Mouse (Mus musculus) activated CD4-positive, CD25-positive, alpha-beta regulatory T cell, adult 4 months (primary cell): ENCODE data around the gene Mfap4. TPM values are rescaled to one million over a fixed set of nuclear protein-coding genes. Genes with fewer than 3 reads are reported as not detected.

Experiments used
- ATAC-seq: one replicate; pipeline ENCODE4 v1.8.0; 2017
- polyA plus RNA-seq, 2 experiments: library from polyadenylated mRNA; unstranded; fragments of 100-300 nt; shearing (Covaris generic); gene quantifications; one replicate each; pipeline ENCODE4 v1.2.1; 2017

Mfap4 gene
- polyA plus RNA-seq, 2 experiments from 2014 or later = not detected

DNA sequence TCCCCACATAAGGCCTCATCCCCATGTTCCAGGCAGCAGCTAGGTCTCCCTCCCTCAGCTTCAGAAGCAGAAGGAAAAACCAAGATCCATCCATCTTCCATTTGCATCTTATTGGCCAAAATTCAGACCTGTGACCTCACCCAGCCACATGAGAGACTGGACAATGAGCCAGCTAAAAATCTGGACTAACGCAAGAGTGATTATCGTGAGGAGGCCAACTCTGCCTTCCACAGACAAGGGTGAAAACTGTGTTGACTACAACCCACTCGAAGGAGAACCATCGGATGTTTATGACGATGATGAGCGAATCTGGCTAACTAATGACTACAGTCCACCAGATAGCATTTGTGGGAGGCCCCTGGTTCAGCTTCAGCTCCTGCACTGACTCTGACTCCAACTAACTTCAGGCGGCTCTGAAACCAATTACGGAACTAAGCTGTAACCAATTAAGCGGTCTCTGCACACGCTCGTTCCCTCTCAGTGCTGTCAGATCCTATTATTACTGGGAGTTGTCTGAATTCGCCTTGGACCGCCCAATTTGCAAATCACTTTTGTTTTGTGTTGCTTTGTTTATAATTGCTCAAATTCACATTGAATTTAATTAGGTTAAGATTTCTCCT lies 1.9 kb upstream of the Mfap4 start:
- ATAC-seq = no peak

- ATAC-seq = no peak
These were observed 997 bp upstream of the Mfap4 start for GRCm38 (mm10) chr11:61484256-61484612.

DNA sequence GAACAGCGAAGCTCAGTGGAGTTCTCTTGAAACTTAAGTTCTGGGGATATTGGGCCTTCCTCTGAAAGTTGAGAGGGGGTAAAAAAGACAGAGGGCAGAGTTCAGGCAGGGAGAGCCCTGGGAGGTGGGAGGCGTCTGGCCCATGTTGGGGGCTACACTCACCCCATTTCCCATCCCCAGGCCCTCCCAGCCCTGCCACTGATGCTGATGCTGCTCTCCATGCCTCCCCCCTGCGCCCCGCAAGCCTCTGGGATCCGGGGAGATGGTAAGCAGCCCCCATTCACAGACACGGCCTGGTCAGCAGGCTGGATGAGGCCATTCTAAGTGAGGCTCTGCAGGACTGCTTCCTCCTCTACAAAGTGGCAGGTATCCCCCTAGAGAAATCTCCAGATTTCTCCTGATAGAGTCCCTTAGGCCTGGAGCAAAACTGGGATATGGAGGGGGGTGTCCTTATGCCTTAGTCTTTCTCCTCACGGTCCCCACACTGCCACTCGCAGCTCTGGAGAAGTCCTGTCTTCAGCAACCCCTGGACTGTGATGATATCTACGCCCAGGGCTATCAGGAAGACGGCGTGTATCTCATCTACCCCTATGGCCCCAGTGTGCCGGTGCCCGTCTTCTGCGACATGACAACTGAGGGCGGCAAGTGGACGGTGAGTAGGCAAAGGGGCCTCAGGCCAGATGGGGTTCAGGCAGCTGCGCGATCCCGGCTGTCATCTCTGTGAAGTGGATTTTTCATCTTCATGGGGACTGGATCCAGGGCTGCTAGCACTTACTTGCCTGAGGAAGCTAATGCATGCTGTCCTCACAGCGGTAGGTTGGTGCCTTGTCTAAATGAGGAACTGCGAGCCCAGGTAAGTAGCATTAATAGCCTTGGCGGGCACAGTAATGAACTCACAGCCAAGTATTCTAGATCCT lies 568 bp downstream of the Mfap4 start:
- no peak for ATAC-seq

- no peak for ATAC-seq
These were observed 1.4 kb downstream of the Mfap4 start for GRCm38 (mm10) chr11:61486458-61487219.

- ATAC-seq = no peak
These were observed 2.2 kb downstream of the Mfap4 start for GRCm38 (mm10) chr11:61487401-61487800.

GRCm38 (mm10) chr11:61487936-61488335 lies 2.7 kb downstream of the Mfap4 start:
- ATAC-seq = no peak

- no peak for ATAC-seq
These were observed 3.9 kb downstream of the Mfap4 start for GRCm38 (mm10) chr11:61489085-61489484.

DNA sequence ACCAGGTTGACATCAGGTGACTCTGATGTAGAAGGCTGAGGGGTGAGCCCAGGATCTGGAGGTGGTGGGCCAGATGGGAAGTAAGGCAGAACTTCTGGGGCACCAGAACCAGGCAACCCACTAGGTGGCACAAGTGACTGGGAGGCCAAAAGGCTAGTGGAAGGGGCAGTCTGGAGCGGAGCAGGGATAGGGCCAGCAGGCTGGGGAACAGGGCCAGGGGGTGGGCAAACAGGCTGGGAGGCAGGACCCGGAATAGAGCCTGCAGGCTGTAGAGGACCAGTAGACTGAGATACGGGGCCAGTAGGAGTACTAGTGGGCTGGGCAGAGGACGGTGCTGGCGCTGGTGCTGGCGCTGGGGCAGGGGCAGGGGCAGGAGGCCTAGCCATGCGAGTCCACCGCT lies 4.6 kb downstream of the Mfap4 start:
- ATAC-seq = no peak

GRCm38 (mm10) chr11:61490944-61491520 lies 5.8 kb downstream of the Mfap4 start:
- ATAC-seq = no peak

DNA sequence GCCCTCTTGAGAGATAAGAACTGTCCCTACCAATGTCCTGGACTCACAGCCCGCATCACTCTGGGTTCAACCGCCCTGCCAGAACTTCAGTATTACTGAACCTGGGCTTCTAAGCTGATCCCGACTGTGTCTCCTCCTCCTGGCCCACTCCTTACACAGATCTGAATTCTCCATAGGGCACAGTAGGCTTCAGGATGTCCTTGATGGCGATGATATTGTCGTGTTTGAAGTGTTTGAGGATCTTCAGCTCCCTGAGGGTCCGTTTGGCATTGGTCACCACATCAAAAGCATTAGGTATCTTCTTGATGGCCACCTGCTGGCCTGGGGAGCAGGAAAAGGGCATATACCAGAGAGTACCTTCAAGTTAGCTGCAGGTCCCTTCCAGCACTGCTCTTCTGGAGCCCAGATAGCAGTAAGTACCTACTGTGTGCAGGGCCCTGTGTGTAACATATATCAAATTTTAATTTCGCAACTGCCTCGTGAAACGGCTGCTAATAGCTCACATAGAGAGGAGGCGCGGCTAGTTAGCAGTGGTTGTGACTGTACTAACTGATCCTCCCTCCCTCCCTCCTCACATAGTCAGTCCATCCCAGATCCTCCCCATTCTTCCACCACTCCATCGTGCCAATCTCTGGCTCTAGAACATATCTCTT lies 7.6 kb downstream of the Mfap4 start:
- ATAC-seq = no peak

DNA sequence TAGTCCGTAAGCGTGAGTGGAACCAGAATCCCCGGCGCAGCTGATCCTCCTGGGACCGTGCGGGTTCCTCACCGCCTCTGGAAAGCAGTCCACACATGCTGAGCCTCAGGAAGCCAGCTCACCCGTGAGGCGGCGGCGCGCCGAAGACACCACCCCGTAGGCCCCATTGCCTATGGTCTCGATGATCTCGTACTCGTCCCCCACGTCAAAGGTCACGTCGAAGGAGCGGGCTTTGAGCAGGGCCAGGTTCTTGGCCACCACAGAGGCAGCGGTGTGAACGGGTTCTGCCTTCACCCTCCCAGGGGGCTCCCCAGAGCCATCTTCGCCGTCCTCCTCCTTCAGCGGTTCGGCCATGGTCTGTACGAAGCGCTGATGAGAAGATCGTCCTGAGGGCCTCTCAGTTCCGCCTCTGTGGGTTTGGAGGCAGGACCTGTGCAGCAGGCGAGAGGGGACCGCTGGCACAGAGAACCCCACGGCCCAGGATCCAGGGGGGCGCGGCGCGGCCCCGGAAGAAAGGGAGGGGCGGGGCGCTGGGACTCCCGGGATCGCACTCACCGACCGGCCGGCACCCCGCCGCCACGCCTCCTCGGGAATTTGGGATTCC lies 8.4 kb downstream of the Mfap4 start:
- peak; percentile 41 for ATAC-seq

DNA sequence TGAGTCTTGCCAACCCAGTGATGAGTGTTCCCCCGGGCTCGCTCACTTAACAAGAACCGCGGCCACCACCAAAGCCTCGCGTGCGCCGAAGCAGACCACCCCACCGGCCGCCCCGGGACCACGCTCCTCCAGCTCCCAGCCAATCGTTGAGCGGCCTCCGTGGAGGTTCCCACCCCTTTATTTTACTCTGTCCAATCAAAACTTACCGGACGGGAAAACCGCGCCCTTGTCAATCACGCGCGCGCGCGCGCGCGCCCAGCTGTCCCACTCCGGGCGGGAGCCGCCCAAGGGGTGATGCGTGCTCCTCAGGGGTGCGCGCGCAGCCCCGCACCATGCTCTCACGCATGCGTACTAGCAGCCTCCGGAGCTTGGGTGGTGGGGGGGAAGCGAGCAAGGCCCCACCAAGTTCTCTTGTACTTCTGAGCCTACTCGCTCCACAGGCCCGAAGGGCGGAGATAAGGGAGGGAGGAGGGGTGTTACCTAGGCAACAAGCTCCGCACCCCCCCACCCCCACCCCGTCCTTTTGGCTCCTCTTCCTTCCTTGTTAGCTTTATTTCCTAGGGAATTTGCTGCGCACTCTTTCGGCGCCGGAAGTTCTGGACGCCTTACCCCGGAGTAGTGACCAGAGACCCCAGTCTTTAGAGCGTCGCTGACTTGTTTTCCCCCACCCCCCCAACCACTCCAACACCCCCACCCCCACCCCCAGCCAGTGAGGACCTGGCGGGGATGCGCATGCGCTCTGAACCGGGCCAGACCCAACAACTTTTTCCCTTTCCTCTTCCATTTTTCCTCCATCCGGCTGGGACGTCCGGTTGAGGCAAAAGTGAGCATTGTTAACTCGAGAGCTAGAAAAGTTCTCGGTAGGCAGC lies 9.1 kb downstream of the Mfap4 start, which contains the start of gene Mapk7:
Gene Mapk7 (minus strand): TSS at position 278 of the 869 bp plus-strand sequence.
- ATAC-seq = peak; percentile 91

GRCm38 (mm10) chr11:61495528-61495927 lies 10.3 kb downstream of the Mfap4 start:
- ATAC-seq = no peak

- no peak for ATAC-seq
These were observed 12.3 kb downstream of the Mfap4 start for GRCm38 (mm10) chr11:61497490-61497889.

GRCm38 (mm10) chr11:61498736-61499504 lies 13.7 kb downstream of the Mfap4 start:
- ATAC-seq = no peak

GRCm38 (mm10) chr11:61503933-61504332 lies 18.7 kb downstream of the Mfap4 start:
- no peak for ATAC-seq

DNA sequence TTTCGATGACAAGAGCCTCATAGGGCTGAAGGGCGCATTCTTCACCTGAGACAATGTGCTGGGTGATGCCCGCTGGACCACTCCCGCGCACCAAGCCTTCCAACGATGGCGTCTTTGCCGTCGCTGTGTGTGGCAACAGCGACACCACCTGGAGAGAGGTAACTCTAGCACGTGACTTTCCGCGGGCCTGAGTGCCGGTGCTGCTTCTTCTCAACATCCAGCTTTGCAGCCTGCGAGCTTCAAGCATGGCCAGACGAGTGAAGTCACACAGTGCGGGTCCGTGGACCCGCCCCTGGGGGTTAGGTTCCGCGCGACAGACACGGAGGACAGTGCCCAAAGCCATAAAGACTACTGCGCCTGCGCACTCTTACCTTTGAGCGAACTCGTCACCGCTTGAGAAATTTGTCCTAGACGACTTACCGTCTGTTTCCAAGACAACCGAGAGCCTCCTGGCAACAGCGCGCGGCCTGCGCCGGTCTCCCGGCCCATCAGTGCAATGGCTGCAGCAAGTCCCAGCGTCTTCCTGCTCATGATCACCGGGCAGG lies 19.6 kb downstream of the Mfap4 start, which contains the start of gene B9d1:
Gene B9d1 (plus strand): TSS at position 432 of the 545 bp plus-strand sequence.
- peak; percentile 88 for ATAC-seq

DNA sequence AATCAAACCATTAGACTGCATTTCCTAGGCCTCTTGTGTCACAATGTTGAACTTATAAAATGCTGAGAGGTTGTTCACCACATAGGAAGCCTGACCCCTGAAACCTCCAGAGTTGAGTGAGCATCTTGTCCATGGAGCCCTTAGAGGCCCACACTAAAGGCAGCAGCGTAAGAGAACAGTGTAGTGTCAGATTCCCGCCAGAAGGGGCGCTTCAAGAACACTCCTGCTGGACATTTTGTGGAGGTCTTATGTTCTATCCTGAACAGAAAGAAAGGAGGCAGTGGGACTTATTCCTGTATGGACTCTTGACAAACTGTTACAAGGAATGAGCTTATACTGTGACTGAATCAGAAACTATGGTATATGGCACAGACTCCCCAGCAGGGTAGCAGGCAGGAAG lies 29.7 kb downstream of the Mfap4 start:
- ATAC-seq = no peak

GRCm38 (mm10) chr11:61517971-61518370 lies 32.7 kb downstream of the Mfap4 start:
- ATAC-seq = no peak

- no peak for ATAC-seq
These were observed 33.6 kb downstream of the Mfap4 start for GRCm38 (mm10) chr11:61518871-61519270.
